ENCODE assay signal across 8 mouse cellular contexts in genomic region chr8:110719898-110720653, GRCm38 (mm10). TPM values are rescaled to one million over a fixed set of nuclear protein-coding genes. Genes with fewer than 3 reads are reported as not detected.
DNase-seq lines count a peak whose midpoint lies in the region; ATAC-seq and TF ChIP-seq lines count a peak whose summit lies in the region.

No protein-coding gene starts in this region.

- 52% methylated on average over 6 of the region's 6 CpGs for WGBS in forebrain, embryonic 10.5 days
- 51% methylated on average over 6 of the region's 6 CpGs for WGBS in forebrain, embryonic 11.5 days
- 63% methylated on average over 6 of the region's 6 CpGs for WGBS in lung, postnatal 0 days
- WGBS in limb, embryonic 11.5 days, result 53% methylated on average over 6 of the region's 6 CpGs
- WGBS in stomach, embryonic 15.5 days, result 52% methylated on average over 6 of the region's 6 CpGs

- peaks cover 17% of the 10 kb centered on the region for H3K27me3 ChIP-seq in forebrain, embryonic 10.5 days (ENCODE audit: poor library complexity, severe bottlenecking)
- no peaks in the 10 kb centered on the region for H3K27me3 ChIP-seq in forebrain, embryonic 11.5 days (ENCODE audit: control insufficient read depth, insufficient read depth, low read length)
- H3K27me3 ChIP-seq in lung, postnatal 0 days (replicated peaks; ENCODE audit: insufficient read depth, low read length), result no peaks in the 10 kb centered on the region
- H3K27me3 ChIP-seq in limb, embryonic 11.5 days (ENCODE audit: control insufficient read depth, insufficient read depth, low read length), result no peaks in the 10 kb centered on the region
- H3K27me3 ChIP-seq in stomach, embryonic 15.5 days (replicated peaks), result no peaks in the 10 kb centered on the region

- H3K4me3 ChIP-seq in forebrain, embryonic 10.5 days, result peak overlapping the region; percentile 82; the same call in 1 of the 2 replicates
- no peak overlapping the region for H3K4me3 ChIP-seq in forebrain, embryonic 11.5 days (ENCODE audit: low read depth, low read length)
- H3K4me3 ChIP-seq in lung, postnatal 0 days (ENCODE audit: low read depth, low read length), result no peak overlapping the region; the same call in 1 of the 2 replicates
- no peak overlapping the region for H3K4me3 ChIP-seq in limb, embryonic 11.5 days (ENCODE audit: low read depth, low read length)
- H3K4me3 ChIP-seq in stomach, embryonic 15.5 days (replicated peaks), result no peak overlapping the region

- H3K9ac ChIP-seq in forebrain, embryonic 11.5 days (ENCODE audit: low read length), result no peak overlapping the region; the same call in 1 of the 2 replicates
- no peak overlapping the region for H3K9ac ChIP-seq in lung, postnatal 0 days (replicated peaks; ENCODE audit: low read depth)
- H3K9ac ChIP-seq in limb, embryonic 11.5 days (ENCODE audit: low read length), result peak overlapping the region; percentile 87; the same call in 1 of the 2 replicates
- no peak overlapping the region; the same call in 1 of the 2 replicates for H3K9ac ChIP-seq in stomach, embryonic 15.5 days

- peaks cover 32% of the 10 kb centered on the region for H3K36me3 ChIP-seq in forebrain, embryonic 10.5 days (replicated peaks)
- H3K36me3 ChIP-seq in forebrain, embryonic 11.5 days (ENCODE audit: control insufficient read depth, insufficient read depth, low read length), result peaks cover 2% of the 10 kb centered on the region; the same call in 1 of the 2 replicates
- H3K36me3 ChIP-seq in lung, postnatal 0 days (ENCODE audit: insufficient read depth, low read length), result no peaks in the 10 kb centered on the region
- H3K36me3 ChIP-seq in limb, embryonic 11.5 days (ENCODE audit: control insufficient read depth, insufficient read depth, low read length), result peaks cover 3% of the 10 kb centered on the region
- no peaks in the 10 kb centered on the region for H3K36me3 ChIP-seq in stomach, embryonic 15.5 days

- H3K4me1 ChIP-seq in forebrain, embryonic 10.5 days, result peaks cover 80% of the 10 kb centered on the region
- peaks cover 19% of the 10 kb centered on the region for H3K4me1 ChIP-seq in forebrain, embryonic 11.5 days (replicated peaks; ENCODE audit: control insufficient read depth, insufficient read depth, low read length)
- H3K4me1 ChIP-seq in lung, postnatal 0 days (ENCODE audit: insufficient read depth, low read depth, low read length), result peaks cover 48% of the 10 kb centered on the region; the same call in 1 of the 2 replicates
- peaks cover 55% of the 10 kb centered on the region for H3K4me1 ChIP-seq in limb, embryonic 11.5 days (ENCODE audit: control insufficient read depth, insufficient read depth, low read length)
- H3K4me1 ChIP-seq in stomach, embryonic 15.5 days, result peaks cover 81% of the 10 kb centered on the region

- peak overlapping the region; percentile 93 for H3K27ac ChIP-seq in forebrain, embryonic 10.5 days
- no peak overlapping the region; the same call in 1 of the 2 replicates for H3K27ac ChIP-seq in forebrain, embryonic 11.5 days (ENCODE audit: low read depth, low read length)
- H3K27ac ChIP-seq in lung, postnatal 0 days (ENCODE audit: low read length), result peak overlapping the region; percentile 90
- peak overlapping the region; percentile 95 for H3K27ac ChIP-seq in limb, embryonic 11.5 days (replicated peaks; ENCODE audit: low read depth, low read length)
- H3K27ac ChIP-seq in stomach, embryonic 15.5 days, result peak overlapping the region; percentile 95

- H3K9me3 ChIP-seq in forebrain, embryonic 10.5 days, result no peaks in the 10 kb centered on the region
- no peaks in the 10 kb centered on the region for H3K9me3 ChIP-seq in forebrain, embryonic 11.5 days (ENCODE audit: control insufficient read depth, low read length)
- no peaks in the 10 kb centered on the region for H3K9me3 ChIP-seq in lung, postnatal 0 days (ENCODE audit: low read length)
- no peaks in the 10 kb centered on the region for H3K9me3 ChIP-seq in limb, embryonic 11.5 days (ENCODE audit: control insufficient read depth, low read length)
- no peaks in the 10 kb centered on the region for H3K9me3 ChIP-seq in stomach, embryonic 15.5 days

- H3K4me2 ChIP-seq in forebrain, embryonic 11.5 days (ENCODE audit: low read depth, low read length, severe bottlenecking), result no peak overlapping the region; the same call in 1 of the 2 replicates
- H3K4me2 ChIP-seq in lung, postnatal 0 days (replicated peaks; ENCODE audit: low read depth, low read length), result peak overlapping the region; percentile 81; the same call in 1 of the 2 replicates
- H3K4me2 ChIP-seq in limb, embryonic 11.5 days (ENCODE audit: low read depth, severe bottlenecking), result no peak overlapping the region
- H3K4me2 ChIP-seq in stomach, embryonic 15.5 days, result peak overlapping the region; percentile 65; the same call in 1 of the 2 replicates

- no peak for ATAC-seq in forebrain, embryonic 11.5 days (replicated peaks; ENCODE audit: low FRiP score)
- no peak for ATAC-seq in lung, postnatal 0 days
- no peak for ATAC-seq in limb, embryonic 11.5 days (ENCODE audit: insufficient number of reproducible peaks, low FRiP score, low TSS enrichment, low read depth)
- ATAC-seq in stomach, embryonic 15.5 days (ENCODE audit: insufficient read depth, low FRiP score, low read depth), result no peak
- no peak for ATAC-seq in monocyte, adult 5-6 weeks (replicated peaks; ENCODE audit: insufficient number of reproducible peaks, low FRiP score, low TSS enrichment, poor library complexity, severe bottlenecking)

- no peak for TF ChIP-seq CTCF in lung, postnatal 0 days (IDR thresholded peaks at IDR 0.05)

- TF ChIP-seq EP300 in lung, postnatal 0 days (IDR thresholded peaks at IDR 0.05), result no peak

- DNase-seq in forebrain, embryonic 10.5 days (ENCODE audit: extremely low spot score, low spot score), result no peak
- no peak for DNase-seq in forebrain, embryonic 11.5 days (ENCODE audit: low spot score)
- no peak for DNase-seq in lung, postnatal 0 days (ENCODE audit: low spot score)
- DNase-seq in lung, postnatal 10 days, result no peak
- DNase-seq in limb, embryonic 11.5 days (ENCODE audit: low spot score), result no peak
- no peak for DNase-seq in thymus, adult 18-20 months

RNA-seq across cellular contexts. Expression of gene Mtss1l, which starts 1.2 kb away (rescaled TPM):
- 5.4 and 5.6 TPM in 2 replicates for polyA plus RNA-seq in forebrain, embryonic 10.5 days (2016; fragmentation: Nextera tagmentation; extraction: Ambion mirVana)
- polyA plus RNA-seq in forebrain, embryonic 11.5 days (2014; fragmentation: Nextera tagmentation; extraction: Ambion mirVana), result 15.8 and 17.6 TPM in 2 replicates
- polyA plus RNA-seq in lung, postnatal 0 days (2015; fragmentation: Nextera tagmentation; extraction: Ambion mirVana), result 13.8 and 16.6 TPM in 2 replicates
- 15.7 and 20.9 TPM in 2 replicates for polyA plus RNA-seq in limb, embryonic 11.5 days (2014; fragmentation: Nextera tagmentation; extraction: Ambion mirVana)
- 15.9 and 16.2 TPM in 2 replicates for polyA plus RNA-seq in stomach, embryonic 15.5 days (2015; fragmentation: Nextera tagmentation; extraction: Ambion mirVana)
- total RNA-seq in monocyte, adult 5-6 weeks (2017), result 0.32 to 1.2 TPM (median 1.1 TPM) in 3 replicates

Comparison
In these comparisons a context has a peak if more than half of its experiments do, and no peak if none do; other contexts are left out.
1. H3K4me2 ChIP-seq: peak in lung, postnatal 0 days (single experiment) and stomach, embryonic 15.5 days (single experiment); none in forebrain, embryonic 11.5 days (single experiment) and limb, embryonic 11.5 days (single experiment).